Mouse (Mus musculus): ENCODE results near the gene Dact1.

- TF ChIP-seq CTCF (IDR thresholded peaks at IDR 0.05), result no peak
- TF ChIP-seq EP300 (IDR thresholded peaks at IDR 0.05; ENCODE audit: insufficient read depth, low read depth, low read length), result no peak
Measured at GRCm38 (mm10) chr12:71354656-71355055, 45.0 kb downstream of the Dact1 start.
